Mouse (Mus musculus) cerebellum, adult 9-10 months (tissue): ENCODE data around the gene Dync1i1.

Experiments
- DNase-seq: peaks from one replicate; pipeline ENCODE4 v3.0.0; 2022

Dync1i1 gene

DNA sequence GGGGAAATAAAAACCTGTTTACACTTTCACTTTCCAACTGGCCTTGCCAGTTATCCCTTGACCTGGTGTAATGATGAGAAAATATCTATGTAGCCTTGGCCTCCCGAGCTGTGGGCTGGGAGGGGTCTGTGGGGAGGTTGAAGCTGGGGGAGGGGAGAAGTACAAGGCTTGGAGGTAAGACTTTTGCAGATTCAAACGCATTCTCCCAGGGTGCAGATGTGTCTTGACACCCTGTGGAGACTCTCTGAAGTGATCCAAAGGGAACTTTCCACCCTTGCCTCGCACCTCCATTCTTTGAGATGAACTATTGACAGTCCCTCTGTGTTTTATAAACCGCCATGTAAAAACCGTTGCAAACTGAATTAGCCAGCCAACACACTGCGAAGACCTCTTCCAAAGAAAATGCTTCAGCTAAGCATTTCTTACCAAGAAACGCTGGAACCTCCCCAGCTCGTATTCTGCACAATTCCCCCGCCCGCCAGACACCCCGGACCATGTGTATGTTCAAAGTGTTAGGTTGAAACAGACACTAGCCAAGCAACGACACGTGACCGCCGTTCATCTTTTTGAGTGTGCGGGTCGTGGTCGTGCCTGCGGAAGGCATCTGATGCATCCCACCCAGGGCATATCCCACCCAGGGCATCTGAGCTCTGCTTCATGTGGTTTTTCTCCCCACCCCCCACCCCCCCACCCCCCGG lies 133.6 kb downstream of the Dync1i1 start:
- no peak for DNase-seq

DNA sequence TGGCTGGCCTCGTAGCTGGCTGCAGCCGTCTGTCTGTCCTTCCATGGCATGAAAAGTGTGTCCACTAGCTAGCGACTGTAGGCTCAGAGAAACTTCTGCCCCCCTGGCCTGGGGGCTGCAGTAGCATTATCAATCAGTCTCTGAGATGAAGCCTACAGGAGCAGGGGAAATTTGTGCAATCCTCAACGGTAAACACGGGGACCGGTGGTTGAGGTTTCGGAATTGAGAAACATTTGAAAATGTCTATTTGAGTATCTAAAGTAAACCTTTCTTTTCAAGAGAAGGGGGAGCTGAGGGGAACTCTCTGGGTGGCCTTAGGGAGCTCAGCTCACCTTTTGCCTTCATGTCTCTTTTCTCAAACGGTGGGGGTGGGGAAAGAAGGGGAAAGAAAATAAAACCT lies 134.2 kb downstream of the Dync1i1 start:
- DNase-seq = no peak

DNA sequence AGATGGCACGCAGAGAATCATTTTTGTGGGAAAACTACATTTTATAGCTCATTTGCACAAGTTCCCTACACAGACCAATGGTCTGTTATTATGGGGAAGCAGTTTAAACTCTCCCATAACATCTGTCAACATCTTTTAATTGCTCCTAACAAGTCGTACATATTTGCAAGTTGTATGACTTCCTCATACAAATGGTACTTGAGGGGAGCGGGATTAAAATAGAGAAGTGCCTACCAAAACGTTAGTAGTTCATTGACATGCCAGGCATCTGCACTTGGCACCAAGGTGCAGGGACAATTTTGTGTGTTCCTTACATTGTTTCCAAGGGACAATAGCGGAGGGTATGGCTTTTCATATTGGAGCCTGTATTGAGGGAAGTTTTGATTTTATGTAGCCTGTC lies 140.7 kb downstream of the Dync1i1 start:
- DNase-seq = no peak

- DNase-seq = no peak
These were observed 141.8 kb downstream of the Dync1i1 start for GRCm38 (mm10) chr6:5867221-5867620.

- DNase-seq = no peak
These were observed 145.6 kb downstream of the Dync1i1 start for GRCm38 (mm10) chr6:5871060-5871459.

- no peak for DNase-seq
These were observed 146.3 kb downstream of the Dync1i1 start for GRCm38 (mm10) chr6:5871581-5872298.

GRCm38 (mm10) chr6:5889341-5889740 lies 163.9 kb downstream of the Dync1i1 start:
- DNase-seq = no peak

DNA sequence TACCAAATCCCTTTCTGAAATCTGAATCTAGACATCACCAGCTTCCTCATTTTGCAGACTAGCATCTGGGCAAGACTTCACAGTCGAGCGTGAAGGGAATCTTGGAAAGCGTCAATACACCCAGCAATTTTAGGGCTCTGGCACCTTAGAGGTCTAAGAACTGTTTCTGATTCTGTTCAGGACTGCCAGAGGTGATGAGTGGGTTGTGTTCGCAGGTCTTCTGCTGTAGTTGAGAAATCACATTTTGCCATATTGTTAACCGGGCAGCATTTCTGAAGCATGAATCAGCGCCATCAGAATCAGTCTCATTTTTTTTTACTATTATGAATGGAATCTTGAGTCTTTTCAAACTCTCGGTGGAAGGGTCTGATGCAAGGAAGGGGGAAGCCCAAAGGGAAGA lies 185.9 kb downstream of the Dync1i1 start:
- no peak for DNase-seq

DNA sequence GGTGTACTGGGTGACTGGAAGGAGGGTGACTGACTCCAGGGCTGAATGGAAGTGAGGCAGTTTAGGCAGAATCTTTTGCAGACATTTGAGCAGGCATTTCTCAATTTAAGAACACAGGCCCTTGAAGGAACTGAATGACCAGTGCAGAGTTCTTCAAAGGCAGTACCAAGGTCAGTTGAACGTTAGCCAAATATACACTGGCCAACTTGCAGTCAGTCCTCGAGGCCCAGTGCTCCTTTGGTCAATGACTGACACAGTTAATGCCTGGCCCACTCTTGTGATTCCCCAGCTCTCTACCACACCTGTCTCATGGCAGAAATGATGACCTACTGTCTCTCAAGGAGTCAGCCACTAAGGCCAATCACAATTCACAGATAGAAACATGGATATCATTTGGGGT lies 189.6 kb downstream of the Dync1i1 start:
- no peak for DNase-seq

GRCm38 (mm10) chr6:5920670-5921069 lies 195.2 kb downstream of the Dync1i1 start:
- no peak for DNase-seq

DNA sequence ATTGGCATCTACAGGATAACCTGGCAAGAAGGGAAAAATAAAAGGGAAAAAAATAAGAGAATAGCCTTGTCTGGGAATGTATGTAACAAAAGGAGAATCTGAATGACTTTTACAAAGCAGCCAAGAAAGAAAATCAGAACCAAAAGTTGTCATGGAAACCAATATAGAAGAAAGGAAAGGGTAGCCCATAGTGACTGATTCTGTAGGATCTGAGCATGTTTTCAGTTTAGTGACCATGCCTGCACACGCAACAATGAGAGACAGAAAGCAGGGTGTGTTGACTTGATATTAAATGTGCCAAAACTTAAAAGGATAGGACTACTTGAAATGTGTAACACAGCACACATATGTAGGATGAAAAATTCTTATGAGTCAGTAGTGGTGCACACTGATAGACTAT lies 197.2 kb downstream of the Dync1i1 start:
- no peak for DNase-seq

DNA sequence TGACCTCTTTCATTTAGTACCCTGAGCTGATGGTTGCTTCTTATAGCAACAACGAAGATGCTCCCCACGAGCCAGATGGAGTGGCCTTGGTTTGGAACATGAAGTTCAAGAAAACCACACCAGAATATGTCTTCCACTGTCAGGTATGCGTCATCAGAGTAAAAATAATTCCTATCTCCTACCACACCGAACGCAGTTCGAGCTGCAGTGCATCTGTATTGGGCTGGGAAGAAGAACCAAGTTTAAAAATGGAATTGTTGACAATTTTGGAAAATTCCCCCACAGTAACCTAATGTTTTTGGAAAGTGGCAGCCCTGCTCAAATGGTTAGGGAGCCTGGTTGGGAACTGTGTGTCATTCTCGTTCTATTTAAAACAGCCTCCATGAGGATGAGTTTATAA lies 197.7 kb downstream of the Dync1i1 start:
- no peak for DNase-seq

DNA sequence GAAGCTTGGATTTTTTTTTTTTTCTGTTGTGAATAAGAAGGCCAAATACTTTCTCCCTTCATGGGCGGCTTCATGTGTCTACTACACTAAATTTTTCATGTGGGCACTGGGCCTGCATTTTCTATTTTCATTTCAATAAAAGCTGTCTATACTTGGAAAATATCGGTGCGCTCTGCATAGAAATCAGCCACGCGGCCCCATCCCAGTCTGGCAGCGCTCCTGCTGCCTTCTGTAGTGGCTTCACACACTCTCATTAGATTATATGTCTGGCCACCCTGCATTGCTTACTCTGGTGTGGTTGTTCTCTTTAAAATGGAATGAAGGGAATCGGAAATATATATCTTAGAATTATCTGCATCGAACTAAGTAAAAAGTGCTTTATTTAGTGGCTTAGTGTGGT lies 204.7 kb downstream of the Dync1i1 start:
- no peak for DNase-seq

DNA sequence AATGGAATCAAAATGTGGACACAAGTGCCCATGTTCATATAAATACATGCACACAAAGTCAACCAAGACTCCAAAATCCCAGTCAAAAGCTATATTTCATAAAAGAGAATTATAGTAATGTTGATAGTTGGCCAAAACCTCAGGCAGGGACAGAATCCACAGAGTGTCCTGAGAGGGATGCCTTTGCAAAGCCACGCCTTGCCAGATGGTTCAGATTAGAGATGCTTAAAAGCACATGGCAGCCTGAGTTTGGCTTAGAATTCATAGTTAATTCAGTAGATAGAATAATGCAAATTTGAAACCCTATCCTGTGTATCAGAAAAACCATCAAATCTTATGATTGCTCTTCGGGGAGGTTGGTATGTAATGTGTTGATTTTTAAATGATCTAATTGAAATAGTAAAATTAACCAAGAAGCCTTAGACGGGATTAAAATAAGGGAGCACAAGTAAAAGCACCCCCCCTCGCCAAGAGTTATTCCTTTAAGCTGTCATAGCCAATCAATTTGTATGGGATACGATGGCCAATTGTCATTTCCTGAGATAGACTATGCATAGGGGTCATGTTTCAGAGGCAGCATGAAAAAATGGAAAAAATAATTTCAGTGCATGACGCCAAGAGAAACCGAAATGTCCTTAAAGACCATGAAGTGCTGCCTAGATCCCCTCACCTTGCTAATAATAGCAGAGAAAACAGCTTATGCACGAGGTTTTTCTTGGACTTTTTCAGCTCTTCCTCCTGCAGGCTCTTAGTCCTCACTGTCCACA lies 210.3 kb downstream of the Dync1i1 start:
- peak; percentile 91 for DNase-seq

DNA sequence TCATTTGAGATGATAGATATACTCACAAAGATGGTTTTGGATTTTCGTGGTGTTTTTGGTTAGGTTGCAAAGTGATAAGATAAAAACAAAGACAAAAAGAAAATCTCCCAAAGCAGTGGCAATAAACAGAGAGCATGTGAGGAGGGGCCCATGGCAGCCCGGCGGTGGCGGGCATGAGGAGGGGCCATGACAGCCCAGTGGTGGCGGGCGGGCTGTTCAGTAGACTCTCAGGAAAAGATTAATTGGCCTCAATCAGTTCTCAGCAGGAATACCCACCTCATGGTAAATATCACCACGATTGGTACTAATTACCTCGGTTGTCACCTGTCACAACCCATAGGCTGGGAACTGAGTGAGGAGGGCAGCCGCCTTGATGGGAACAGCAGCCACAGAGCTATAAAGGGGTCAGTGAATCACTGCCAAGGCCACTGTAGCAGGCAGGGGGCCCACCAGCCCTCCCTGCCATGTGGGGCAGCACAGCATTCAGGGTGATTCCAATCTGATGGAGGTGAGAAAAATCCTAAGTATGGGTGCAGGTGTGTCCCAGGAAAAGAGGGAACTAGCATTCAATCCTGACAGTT lies 224.5 kb downstream of the Dync1i1 start:
- no peak for DNase-seq

- no peak for DNase-seq
These were observed 231.0 kb downstream of the Dync1i1 start for GRCm38 (mm10) chr6:5956316-5956913.

DNA sequence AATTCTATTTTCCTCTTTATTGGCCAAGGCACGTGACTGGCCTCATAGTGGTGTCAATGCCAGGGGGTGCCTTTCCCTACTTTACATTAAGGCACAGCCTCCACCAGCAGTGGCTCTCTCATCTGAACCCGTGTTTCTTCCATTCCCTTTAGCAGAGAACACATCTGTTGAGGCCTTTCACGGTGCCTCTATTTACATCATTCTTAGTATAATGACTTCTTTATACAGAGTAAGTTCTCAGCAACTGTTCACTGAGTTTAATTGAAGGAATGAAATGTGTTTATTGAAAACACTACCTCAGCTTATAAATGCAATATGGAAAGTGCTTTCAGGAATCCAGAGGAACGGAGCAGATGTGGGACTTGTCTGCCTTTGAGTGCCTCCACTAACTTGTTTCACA lies 235.3 kb downstream of the Dync1i1 start:
- no peak for DNase-seq

DNA sequence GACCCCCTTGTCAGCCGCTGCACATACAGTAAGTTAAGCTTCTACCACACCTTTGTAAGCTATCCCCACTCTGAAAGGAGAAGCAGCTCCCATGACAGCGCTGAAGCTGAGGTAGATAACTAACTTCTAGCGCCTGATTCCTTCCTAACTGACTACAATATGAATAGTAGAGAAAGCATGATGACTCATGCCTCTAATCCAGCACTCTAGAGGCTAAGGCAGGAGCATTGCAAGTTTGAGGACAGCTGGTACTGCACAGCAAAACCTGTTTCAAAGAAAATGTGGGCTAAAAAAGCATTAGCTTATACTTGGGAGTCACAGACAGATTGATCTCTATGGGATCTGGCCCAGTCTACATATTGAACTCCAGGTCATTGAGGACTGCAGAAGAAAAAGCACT lies 236.5 kb downstream of the Dync1i1 start:
- no peak for DNase-seq

DNA sequence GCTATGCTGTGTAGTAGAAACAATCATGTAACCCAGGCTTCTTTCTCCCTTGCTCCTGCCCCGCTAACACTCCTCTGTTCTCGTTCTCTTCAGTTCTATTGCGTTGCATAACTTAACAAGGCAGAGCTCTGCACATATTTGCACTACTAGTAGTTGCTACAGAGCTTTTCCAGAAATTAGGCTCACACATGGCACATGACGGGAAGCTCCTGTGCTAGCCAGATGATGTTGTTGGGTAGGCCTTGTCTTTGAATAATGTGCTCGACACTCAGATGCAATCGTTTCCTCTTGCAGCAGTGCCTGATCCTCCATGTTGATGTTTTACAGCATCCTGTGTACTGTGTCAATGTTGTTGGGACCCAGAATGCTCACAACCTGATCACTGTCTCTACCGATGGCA lies 240.9 kb downstream of the Dync1i1 start:
- DNase-seq = no peak

DNA sequence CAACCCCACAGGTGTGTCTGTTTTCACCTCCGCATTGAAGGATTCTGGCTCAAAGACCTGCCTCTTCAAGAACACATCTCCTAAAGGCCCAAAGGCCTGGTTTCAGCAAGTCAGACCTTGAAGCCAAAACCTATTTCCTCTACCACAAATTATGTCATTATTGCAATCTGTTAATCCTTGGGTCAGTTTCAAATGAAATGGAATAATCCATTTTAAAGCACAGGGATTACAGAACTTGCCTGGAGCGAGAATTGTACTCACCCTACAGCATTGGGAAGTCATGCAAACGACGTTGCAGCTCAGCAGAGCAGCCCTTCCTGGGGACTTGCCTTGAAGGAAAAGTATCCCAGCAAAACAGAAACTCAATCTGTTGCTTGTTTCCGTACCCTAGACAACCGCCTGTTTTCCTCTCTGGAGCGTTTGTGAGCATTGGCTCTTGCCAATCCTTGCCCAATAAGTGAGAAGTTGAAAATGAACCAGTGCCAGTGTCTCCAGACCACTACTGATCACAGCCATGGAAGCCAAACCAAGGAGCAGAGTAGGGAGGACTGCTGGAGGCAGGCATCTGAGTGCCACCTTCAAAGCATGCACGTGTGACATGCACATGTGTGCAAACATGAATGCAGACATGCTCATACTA lies 241.5 kb downstream of the Dync1i1 start:
- DNase-seq = peak; percentile 38

GRCm38 (mm10) chr6:5967545-5967944 lies 242.1 kb downstream of the Dync1i1 start:
- no peak for DNase-seq

GRCm38 (mm10) chr6:5969613-5970012 lies 244.2 kb downstream of the Dync1i1 start:
- no peak for DNase-seq

DNA sequence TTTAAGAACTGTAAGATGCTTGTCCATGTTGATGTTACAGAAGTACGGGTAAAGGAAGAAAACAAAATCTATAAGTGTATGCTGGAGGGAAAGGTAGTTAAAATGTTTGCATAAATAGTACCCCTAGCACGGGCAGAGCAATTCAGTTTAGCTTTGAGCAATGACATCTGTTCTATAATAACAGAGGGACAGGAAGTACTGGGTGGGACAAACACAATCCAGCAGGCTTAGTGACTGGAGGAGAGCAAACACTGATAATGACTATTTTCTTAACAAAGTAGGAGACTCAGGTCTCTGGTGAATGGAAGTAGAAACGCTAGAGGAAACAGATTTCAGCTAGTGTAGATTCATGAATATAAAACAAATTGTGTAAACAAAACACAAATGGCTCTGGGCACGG lies 250.8 kb downstream of the Dync1i1 start:
- DNase-seq = no peak
